Mouse (Mus musculus) lung, adult 2 months (tissue): Measurements from ENCODE around the gene Tyms.

ENCODE experiments used
- CTCF ChIP-seq: fragments of 200-500 bp; IDR thresholded peaks from 2 replicates; pipeline ENCODE4 v1.5.1; 2011; ENCODE audit warnings: mild to moderate bottlenecking, low read length, control low read depth; ENCODE audit not compliant: insufficient read depth
- POLR2A ChIP-seq: fragments of 200-500 bp; IDR thresholded peaks from 2 replicates; pipeline ENCODE4 v1.6.1; 2011; ENCODE audit warnings: low read depth, mild to moderate bottlenecking, control low read depth, low read length, borderline replicate concordance; ENCODE audit errors: extremely low read depth

GRCm38 (mm10) chr5:30113881-30114760, 40.7 kb upstream of the Tyms start:
- TF ChIP-seq CTCF: no peak
- no peak for TF ChIP-seq POLR2A
